Mouse (Mus musculus): ENCODE results near the gene Washc4.

DNA sequence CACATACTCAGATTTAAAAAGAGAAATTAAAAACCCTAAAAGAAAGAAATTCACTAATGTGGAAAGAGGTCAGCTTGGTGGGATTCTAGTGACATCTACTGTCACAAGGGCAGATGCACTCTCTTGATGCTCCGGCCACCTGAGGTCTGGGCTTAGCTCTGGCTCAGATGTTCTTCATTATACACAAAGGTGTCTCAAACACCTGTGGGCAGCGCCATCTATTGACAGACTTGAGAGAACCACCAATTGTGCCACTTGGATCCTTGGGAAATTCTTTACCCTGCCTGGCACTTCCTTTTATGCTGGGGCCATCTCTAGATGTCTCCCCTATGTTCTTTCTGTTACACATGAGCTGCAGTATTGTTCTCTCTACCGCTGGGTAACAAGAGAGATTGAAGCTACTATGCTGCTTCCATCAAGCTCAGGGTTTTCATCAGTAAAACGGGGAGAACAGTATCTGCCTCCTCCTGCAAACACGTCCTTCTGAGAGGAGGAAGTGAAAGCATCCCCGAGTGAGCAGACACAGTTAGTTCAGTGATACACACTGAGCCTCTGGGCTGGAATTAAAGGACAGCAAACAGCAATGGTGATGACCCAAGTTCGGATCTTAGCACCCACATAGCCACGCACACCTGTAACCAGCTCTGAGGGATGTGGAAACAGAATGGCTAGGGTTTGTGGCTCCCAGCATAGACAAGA, 34.4 kb upstream of the Washc4 start:
- TF ChIP-seq CTCF (IDR thresholded peaks at IDR 0.05; ENCODE audit: control insufficient read depth, insufficient read depth, insufficient read length) (no peak), USF1 (IDR thresholded peaks at IDR 0.05; ENCODE audit: low read depth) (no peak), MYOG (IDR thresholded peaks at IDR 0.05; ENCODE audit: control insufficient read depth, extremely low read depth, insufficient read length) (no peak), CEBPB (IDR thresholded peaks at IDR 0.05; ENCODE audit: low read depth) (no peak), MYOD1 (IDR thresholded peaks at IDR 0.05; ENCODE audit: control insufficient read depth, insufficient read length, low read depth) (no peak), MAX (IDR thresholded peaks at IDR 0.05) (no peak), FOSL1 (IDR thresholded peaks at IDR 0.05; ENCODE audit: insufficient read depth, low read length, poor library complexity, severe bottlenecking) (no peak)
